Mouse (Mus musculus) forebrain, embryonic 11.5 days (tissue): ENCODE data around the gene 6430571L13Rik. TPM values are rescaled to one million over a fixed set of nuclear protein-coding genes. Genes with fewer than 3 reads are reported as not detected.

Experiments
- ATAC-seq: fragments of 200-750 bp; cut with Nextera tagmentation; replicated peaks from 2 replicates; pipeline ENCODE4 v1.8.0; 2017; ENCODE audit warnings: moderate TSS enrichment; ENCODE audit not compliant: low FRiP score
- DNase-seq: peaks from one replicate; pipeline ENCODE4 v3.0.0-alpha.2; 2017; ENCODE audit warnings: low spot score
- H3K27ac ChIP-seq: fragments of 300-500 bp; sonication (generic); 2 replicates; pipeline ENCODE4 v1.5.1; 2014; ENCODE audit warnings: low read depth, low read length
- H3K27me3 ChIP-seq: fragments of 300-500 bp; sonication (generic); 2 replicates; pipeline ENCODE4 v1.6.1; 2014; ENCODE audit warnings: mild to moderate bottlenecking, low read length, mixed read lengths; ENCODE audit not compliant: control insufficient read depth, insufficient read depth
- H3K36me3 ChIP-seq: fragments of 300-500 bp; sonication (generic); 2 replicates; pipeline ENCODE4 v1.6.1; 2014; ENCODE audit warnings: mild to moderate bottlenecking, low read length, moderate library complexity, mixed read lengths; ENCODE audit not compliant: control insufficient read depth, insufficient read depth
- H3K4me1 ChIP-seq: fragments of 300-500 bp; sonication (generic); replicated peaks from 2 replicates; pipeline ENCODE4 v1.6.1; 2014; ENCODE audit warnings: low read length, mixed read lengths; ENCODE audit not compliant: control insufficient read depth, insufficient read depth
- H3K4me2 ChIP-seq: fragments of 300-500 bp; sonication (generic); 2 replicates; pipeline ENCODE4 v1.6.1; 2014; ENCODE audit warnings: low read depth, mild to moderate bottlenecking, low read length, moderate library complexity, mixed read lengths; ENCODE audit not compliant: severe bottlenecking
- H3K4me3 ChIP-seq: fragments of 300-500 bp; sonication (generic); 2 replicates; pipeline ENCODE4 v1.5.1; 2014; ENCODE audit warnings: low read depth, low read length
- H3K9ac ChIP-seq: fragments of 300-500 bp; sonication (generic); 2 replicates; pipeline ENCODE4 v1.6.1; 2014; ENCODE audit warnings: low read length
- H3K9me3 ChIP-seq: fragments of 300-500 bp; sonication (generic); 2 replicates; pipeline ENCODE4 v1.6.1; 2016; ENCODE audit warnings: low read length, mixed read lengths; ENCODE audit not compliant: control insufficient read depth
- WGBS: fragments of 180-500 bp; shearing (Covaris S2); extraction: QIAGEN DNeasy Blood & Tissue Kit; methylation state at CpG from one replicate; pipeline ENCODE4 v1.1.7; 2014; 5-methylcytosine and 5-hydroxymethylcytosine counted together
- polyA plus RNA-seq: library from polyadenylated mRNA; unstranded; fragments of >200 nt; fragmentation: Nextera tagmentation; extraction: Ambion mirVana; gene quantifications from 2 replicates; pipeline ENCODE4 v1.2.1, GENCODE M21; 2014

6430571L13Rik gene
- polyA plus RNA-seq, 1 experiment from 2014 or later: 1.3 TPM

- Histone ChIP-seq H3K27ac (no peak overlapping the region), H3K9ac (no peak overlapping the region), H3K9me3 (no peaks in the 10 kb centered on the region), H3K36me3 (no peaks in the 10 kb centered on the region), H3K4me2 (no peak overlapping the region), H3K4me3 (no peak overlapping the region), H3K4me1 (peaks cover 8% of the 10 kb centered on the region; the same call in 1 of the 2 replicates), H3K27me3 (peaks cover 19% of the 10 kb centered on the region)
- ATAC-seq (no peak), DNase-seq (peak; percentile 67)
- 8% methylated on average over 8 of the region's 8 CpGs for WGBS
Observed at GRCm38 (mm10) chr9:107374623-107375022, 34.2 kb downstream of the 6430571L13Rik start.

GRCm38 (mm10) chr9:107375451-107375850 lies 35.0 kb downstream of the 6430571L13Rik start:
- H3K4me2 ChIP-seq: no peak overlapping the region
- H3K27me3 ChIP-seq: peaks cover 24% of the 10 kb centered on the region
- no peak for ATAC-seq
- 21% methylated on average over 5 of the region's 5 CpGs for WGBS
- H3K4me3 ChIP-seq: no peak overlapping the region
- H3K9me3 ChIP-seq: no peaks in the 10 kb centered on the region
- peaks cover 8% of the 10 kb centered on the region; the same call in 1 of the 2 replicates for H3K4me1 ChIP-seq
- DNase-seq: peak; percentile 58
- no peaks in the 10 kb centered on the region for H3K36me3 ChIP-seq
- no peak overlapping the region for H3K9ac ChIP-seq
- no peak overlapping the region for H3K27ac ChIP-seq

GRCm38 (mm10) chr9:107377961-107378512 lies 37.6 kb downstream of the 6430571L13Rik start:
- no peak overlapping the region for H3K27ac ChIP-seq
- under 1% methylated on average over 35 of the region's 35 CpGs for WGBS
- H3K9ac ChIP-seq: peak overlapping the region; percentile 52
- peaks cover 8% of the 10 kb centered on the region; the same call in 1 of the 2 replicates for H3K4me1 ChIP-seq
- H3K4me3 ChIP-seq: peak overlapping the region; percentile 39
- peaks cover 49% of the 10 kb centered on the region for H3K27me3 ChIP-seq
- no peaks in the 10 kb centered on the region for H3K9me3 ChIP-seq
- peak overlapping the region; percentile 73 for H3K4me2 ChIP-seq
- ATAC-seq (peak; percentile 71), DNase-seq (peak; percentile 78)
- H3K36me3 ChIP-seq: no peaks in the 10 kb centered on the region

- Histone ChIP-seq H3K9ac (no peak overlapping the region), H3K4me1 (peaks cover 8% of the 10 kb centered on the region; the same call in 1 of the 2 replicates), H3K27me3 (peaks cover 48% of the 10 kb centered on the region), H3K36me3 (no peaks in the 10 kb centered on the region), H3K4me2 (no peak overlapping the region), H3K27ac (no peak overlapping the region), H3K4me3 (no peak overlapping the region), H3K9me3 (no peaks in the 10 kb centered on the region)
- 7% methylated on average over 8 of the region's 8 CpGs for WGBS
- DNase-seq (peak; percentile 73), ATAC-seq (no peak)
Observed at GRCm38 (mm10) chr9:107381723-107382122, 41.3 kb downstream of the 6430571L13Rik start.

GRCm38 (mm10) chr9:107384396-107384795 lies 44.0 kb downstream of the 6430571L13Rik start:
- H3K4me1 ChIP-seq: no peaks in the 10 kb centered on the region; the same call in 1 of the 2 replicates
- ATAC-seq (no peak), DNase-seq (no peak)
- no peaks in the 10 kb centered on the region for H3K9me3 ChIP-seq
- H3K36me3 ChIP-seq: no peaks in the 10 kb centered on the region
- WGBS: 23% methylated on average over 3 of the region's 3 CpGs
- no peak overlapping the region for H3K4me2 ChIP-seq
- no peak overlapping the region for H3K9ac ChIP-seq
- peaks cover 32% of the 10 kb centered on the region for H3K27me3 ChIP-seq
- no peak overlapping the region for H3K4me3 ChIP-seq
- H3K27ac ChIP-seq: no peak overlapping the region

GRCm38 (mm10) chr9:107386722-107387121 lies 46.3 kb downstream of the 6430571L13Rik start:
- ATAC-seq (no peak), DNase-seq (no peak)
- Histone ChIP-seq H3K4me1 (no peaks in the 10 kb centered on the region; the same call in 1 of the 2 replicates), H3K9me3 (no peaks in the 10 kb centered on the region), H3K4me2 (no peak overlapping the region), H3K36me3 (no peaks in the 10 kb centered on the region), H3K4me3 (no peak overlapping the region), H3K9ac (no peak overlapping the region), H3K27me3 (peaks cover 13% of the 10 kb centered on the region), H3K27ac (no peak overlapping the region)
- WGBS: 58% methylated on average over 3 of the region's 3 CpGs

- Histone ChIP-seq H3K36me3 (no peaks in the 10 kb centered on the region), H3K27ac (no peak overlapping the region), H3K4me1 (no peaks in the 10 kb centered on the region; the same call in 1 of the 2 replicates), H3K9ac (no peak overlapping the region), H3K4me3 (no peak overlapping the region), H3K4me2 (no peak overlapping the region), H3K9me3 (no peaks in the 10 kb centered on the region), H3K27me3 (peaks cover 3% of the 10 kb centered on the region)
- no peak for DNase-seq
- 97% methylated on average over 3 of the region's 3 CpGs for WGBS
- no peak for ATAC-seq
Observed at GRCm38 (mm10) chr9:107387708-107388107, 47.3 kb downstream of the 6430571L13Rik start.

- no peak overlapping the region for H3K4me3 ChIP-seq
- H3K27me3 ChIP-seq: no peaks in the 10 kb centered on the region
- no peak overlapping the region for H3K9ac ChIP-seq
- no peak overlapping the region for H3K4me2 ChIP-seq
- 70% methylated on average over 2 of the region's 2 CpGs for WGBS
- no peaks in the 10 kb centered on the region for H3K36me3 ChIP-seq
- no peaks in the 10 kb centered on the region for H3K9me3 ChIP-seq
- H3K4me1 ChIP-seq: no peaks in the 10 kb centered on the region; the same call in 1 of the 2 replicates
- no peak overlapping the region for H3K27ac ChIP-seq
- no peak for DNase-seq
- no peak for ATAC-seq
Observed at GRCm38 (mm10) chr9:107388263-107388662, 47.9 kb downstream of the 6430571L13Rik start.

- H3K27me3 ChIP-seq: peaks cover 14% of the 10 kb centered on the region
- no peak overlapping the region for H3K4me3 ChIP-seq
- ATAC-seq (no peak), DNase-seq (no peak)
- H3K36me3 ChIP-seq: no peaks in the 10 kb centered on the region
- H3K4me1 ChIP-seq: peaks cover 10% of the 10 kb centered on the region; the same call in 1 of the 2 replicates
- no peak overlapping the region for H3K4me2 ChIP-seq
- H3K9ac ChIP-seq: no peak overlapping the region
- H3K9me3 ChIP-seq: no peaks in the 10 kb centered on the region
- H3K27ac ChIP-seq: no peak overlapping the region
- WGBS: 38% methylated on average over 4 of the region's 4 CpGs
Observed at GRCm38 (mm10) chr9:107396397-107396796, 56.0 kb downstream of the 6430571L13Rik start.
